ENCODE assay signal across 20 mouse cellular contexts in genomic region chr14:23792076-23792475, GRCm38 (mm10).
DNase-seq lines count a peak whose midpoint lies in the region; ATAC-seq and TF ChIP-seq lines count a peak whose summit lies in the region.
"Had no signal": no experiment of that assay in that cellular context is flagged by ENCODE, and none has a peak within 500 bp of the region (broad histone marks: within the 10 kb centered on the region; RNA-seq: fewer than 3 reads in every experiment).

No protein-coding gene starts in this region.

- H3K9me3 ChIP-seq in forebrain, embryonic 11.5 days (ENCODE audit: control insufficient read depth, low read length), result no peaks in the 10 kb centered on the region
- no peaks in the 10 kb centered on the region for H3K9me3 ChIP-seq in forebrain, embryonic 16.5 days (ENCODE audit: control insufficient read depth, low read length)
- H3K9me3 ChIP-seq in hindbrain, postnatal 0 days (ENCODE audit: low read length), result no peaks in the 10 kb centered on the region
- H3K9me3 ChIP-seq in hindbrain, embryonic 13.5 days, result no peaks in the 10 kb centered on the region
- H3K9me3 ChIP-seq: embryonic facial prominence, embryonic 13.5 days; forebrain, embryonic 13.5 days; heart, embryonic 13.5 days; hindbrain, embryonic 12.5 days; midbrain, embryonic 12.5 days; neural tube, embryonic 15.5 days had no signal

- no peaks in the 10 kb centered on the region for H3K36me3 ChIP-seq in forebrain, embryonic 11.5 days (ENCODE audit: control insufficient read depth, insufficient read depth, low read length)
- H3K36me3 ChIP-seq in forebrain, embryonic 16.5 days (ENCODE audit: control insufficient read depth, insufficient read depth), result no peaks in the 10 kb centered on the region
- no peaks in the 10 kb centered on the region for H3K36me3 ChIP-seq in hindbrain, postnatal 0 days (ENCODE audit: insufficient read depth, low read length)
- H3K36me3 ChIP-seq in hindbrain, embryonic 13.5 days, result no peaks in the 10 kb centered on the region
- H3K36me3 ChIP-seq: embryonic facial prominence, embryonic 13.5 days; heart, embryonic 13.5 days; hindbrain, embryonic 12.5 days; midbrain, embryonic 12.5 days; neural tube, embryonic 15.5 days had no signal

- ATAC-seq in forebrain, embryonic 11.5 days (replicated peaks; ENCODE audit: low FRiP score), result no peak
- ATAC-seq in forebrain, embryonic 16.5 days, result no peak
- ATAC-seq in hindbrain, postnatal 0 days, result 0 out of 2 replicates have a peak, but pooled peaks have one; percentile 32
- ATAC-seq in hindbrain, embryonic 13.5 days (ENCODE audit: low FRiP score), result no peak
- ATAC-seq: CD4-positive, CD25-positive, alpha-beta regulatory T cell, adult 4 months; forebrain, embryonic 13.5 days; inflammation-experienced regulatory T-cells, adult 6 months had no signal

- no peak overlapping the region for H3K4me3 ChIP-seq in forebrain, embryonic 11.5 days (ENCODE audit: low read depth, low read length)
- no peak overlapping the region for H3K4me3 ChIP-seq in forebrain, embryonic 16.5 days (replicated peaks; ENCODE audit: low read length)
- H3K4me3 ChIP-seq in hindbrain, postnatal 0 days (ENCODE audit: low read length), result no peak overlapping the region
- H3K4me3 ChIP-seq in hindbrain, embryonic 13.5 days, result no peak overlapping the region
- H3K4me3 ChIP-seq: embryonic facial prominence, embryonic 13.5 days; erythroblast, embryonic 14.5 days; forebrain, embryonic 13.5 days; heart, embryonic 13.5 days; hindbrain, embryonic 12.5 days; midbrain, embryonic 12.5 days; neural tube, embryonic 15.5 days had no signal

- H3K27me3 ChIP-seq in forebrain, embryonic 11.5 days (ENCODE audit: control insufficient read depth, insufficient read depth, low read length), result no peaks in the 10 kb centered on the region
- H3K27me3 ChIP-seq in forebrain, embryonic 16.5 days (replicated peaks; ENCODE audit: control insufficient read depth, insufficient read depth, low read length), result no peaks in the 10 kb centered on the region
- no peaks in the 10 kb centered on the region for H3K27me3 ChIP-seq in hindbrain, postnatal 0 days (ENCODE audit: insufficient read depth, low read length)
- no peaks in the 10 kb centered on the region for H3K27me3 ChIP-seq in hindbrain, embryonic 13.5 days
- H3K27me3 ChIP-seq: embryonic facial prominence, embryonic 13.5 days; forebrain, embryonic 13.5 days; hindbrain, embryonic 12.5 days; midbrain, embryonic 12.5 days; neural tube, embryonic 15.5 days; Patski had no signal

- DNase-seq in forebrain, embryonic 11.5 days (ENCODE audit: low spot score), result peak; percentile 37
- no peak for DNase-seq in hindbrain, postnatal 0 days (ENCODE audit: low spot score)
- DNase-seq in NIH3T3 (ENCODE audit: low read depth), result peak; percentile 40
- peak; percentile 32 for DNase-seq in adrenal gland, postnatal 25 days
- no peak for DNase-seq in frontal cortex, postnatal 25 days (ENCODE audit: low spot score in 2 of 2)
- DNase-seq in cerebellum, adult 11 months, result no peak

- no peaks in the 10 kb centered on the region for H3K4me1 ChIP-seq in forebrain, embryonic 11.5 days (replicated peaks; ENCODE audit: control insufficient read depth, insufficient read depth, low read length)
- H3K4me1 ChIP-seq in forebrain, embryonic 16.5 days (replicated peaks; ENCODE audit: control insufficient read depth, insufficient read depth, low read length), result no peaks in the 10 kb centered on the region
- H3K4me1 ChIP-seq in hindbrain, postnatal 0 days (ENCODE audit: insufficient read depth, low read length), result no peaks in the 10 kb centered on the region
- 0 out of 2 replicates have a peak, but pooled peaks cover 2% of the 10 kb centered on the region for H3K4me1 ChIP-seq in hindbrain, embryonic 13.5 days (replicated peaks)
- H3K4me1 ChIP-seq: forebrain, embryonic 13.5 days; hindbrain, embryonic 12.5 days; midbrain, embryonic 12.5 days had no signal

- H3K9ac ChIP-seq in forebrain, embryonic 11.5 days (ENCODE audit: low read length), result no peak overlapping the region
- H3K9ac ChIP-seq in forebrain, embryonic 16.5 days (replicated peaks; ENCODE audit: low read depth, low read length), result no peak overlapping the region
- H3K9ac ChIP-seq in hindbrain, postnatal 0 days (replicated peaks; ENCODE audit: low read length), result no peak overlapping the region
- H3K9ac ChIP-seq in hindbrain, embryonic 13.5 days, result no peak overlapping the region
- H3K9ac ChIP-seq: embryonic facial prominence, embryonic 13.5 days; forebrain, embryonic 13.5 days; heart, embryonic 13.5 days; hindbrain, embryonic 12.5 days; liver, embryonic 14.5 days; lung, embryonic 14.5 days; midbrain, embryonic 12.5 days; neural tube, embryonic 15.5 days had no signal

- TF ChIP-seq CTCF in hindbrain, postnatal 0 days (IDR thresholded peaks at IDR 0.05; ENCODE audit: low read depth), result no peak

- no peak overlapping the region for H3K4me2 ChIP-seq in forebrain, embryonic 11.5 days (ENCODE audit: low read depth, low read length, severe bottlenecking)
- H3K4me2 ChIP-seq in forebrain, embryonic 16.5 days (ENCODE audit: low read length), result no peak overlapping the region
- H3K4me2 ChIP-seq in hindbrain, postnatal 0 days (ENCODE audit: low read depth, low read length), result no peak overlapping the region
- no peak overlapping the region for H3K4me2 ChIP-seq in hindbrain, embryonic 13.5 days
- H3K4me2 ChIP-seq: embryonic facial prominence, embryonic 13.5 days; forebrain, embryonic 13.5 days; heart, embryonic 13.5 days; hindbrain, embryonic 12.5 days; lung, embryonic 14.5 days; midbrain, embryonic 12.5 days; neural tube, embryonic 15.5 days had no signal

- H3K27ac ChIP-seq in forebrain, embryonic 11.5 days (ENCODE audit: low read depth, low read length), result no peak overlapping the region
- H3K27ac ChIP-seq in forebrain, embryonic 16.5 days (ENCODE audit: low read length), result no peak overlapping the region
- H3K27ac ChIP-seq in hindbrain, postnatal 0 days, result no peak overlapping the region
- no peak overlapping the region for H3K27ac ChIP-seq in hindbrain, embryonic 13.5 days
- H3K27ac ChIP-seq: embryonic facial prominence, embryonic 13.5 days; forebrain, embryonic 13.5 days; heart, embryonic 13.5 days; hindbrain, embryonic 12.5 days; liver, embryonic 14.5 days; midbrain, embryonic 12.5 days; neural tube, embryonic 15.5 days had no signal

- 82% methylated on average over 3 of the region's 3 CpGs for WGBS in forebrain, embryonic 11.5 days
- 75% methylated on average over 3 of the region's 3 CpGs for WGBS in forebrain, embryonic 16.5 days
- 57% methylated on average over 3 of the region's 3 CpGs for WGBS in hindbrain, postnatal 0 days
- 81% methylated on average over 3 of the region's 3 CpGs for WGBS in hindbrain, embryonic 13.5 days

Comparison
In these comparisons a context has a peak if more than half of its experiments do, and no peak if none do; other contexts are left out.
1. DNase-seq: peak in forebrain, embryonic 11.5 days (single experiment), NIH3T3 (single experiment) and adrenal gland, postnatal 25 days (single experiment); none in hindbrain, postnatal 0 days (single experiment), frontal cortex, postnatal 25 days (0 of 2) and cerebellum, adult 11 months (single experiment).